Mouse (Mus musculus) lung, postnatal 14 days (tissue): ENCODE measurements around the gene Zfp1.

ENCODE experiments used
- DNase-seq: peaks from one replicate; pipeline ENCODE4 v3.0.0; 2021

Gene Zfp1

GRCm38 (mm10) chr8:111715514-111715913 is 72.3 kb downstream of the Zfp1 start:
- DNase-seq, result no peak

- DNase-seq, result peak; percentile 64
Observed at GRCm38 (mm10) chr8:111716603-111717487, 73.6 kb downstream of the Zfp1 start.

- DNase-seq, result no peak
Observed at GRCm38 (mm10) chr8:111717488-111717792, 74.2 kb downstream of the Zfp1 start.

- DNase-seq, result peak; percentile 44
Observed at GRCm38 (mm10) chr8:111717866-111718265, 74.7 kb downstream of the Zfp1 start.

- no peak for DNase-seq
Observed at GRCm38 (mm10) chr8:111718937-111719336, 75.7 kb downstream of the Zfp1 start.

- no peak for DNase-seq
Observed at GRCm38 (mm10) chr8:111720115-111720544, 76.9 kb downstream of the Zfp1 start.
